Mouse (Mus musculus) intestine, embryonic 14.5 days (tissue): ENCODE results near the gene Rsf1. TPM values are rescaled to one million over a fixed set of nuclear protein-coding genes. Genes with fewer than 3 reads are reported as not detected.

ENCODE experiments used
- ATAC-seq: fragments of 200-750 bp; cut with Nextera tagmentation; replicated peaks from 2 replicates; pipeline ENCODE4 v1.8.0; 2017; ENCODE audit warnings: low read depth, moderate number of reproducible peaks, moderate TSS enrichment, moderate library complexity; ENCODE audit not compliant: low FRiP score, low TSS enrichment
- DNase-seq: peaks from one replicate; pipeline ENCODE4 v3.0.0-alpha.2; 2018; ENCODE audit warnings: low spot score
- H3K27ac ChIP-seq: fragments of 300-500 bp; sonication (generic); 2 replicates; pipeline ENCODE4 v1.5.1; 2014; ENCODE audit warnings: low read depth, mild to moderate bottlenecking, control low read depth
- H3K27me3 ChIP-seq: fragments of 300-500 bp; sonication (generic); replicated peaks from 2 replicates; pipeline ENCODE4 v1.6.1; 2014; ENCODE audit warnings: low read length, control low read depth; ENCODE audit not compliant: control insufficient read depth, insufficient read depth
- H3K36me3 ChIP-seq: fragments of 300-500 bp; sonication (generic); 2 replicates; pipeline ENCODE4 v1.6.1; 2014; ENCODE audit warnings: low read length, control low read depth; ENCODE audit not compliant: control insufficient read depth, insufficient read depth
- H3K4me1 ChIP-seq: fragments of 300-500 bp; sonication (generic); replicated peaks from 2 replicates; pipeline ENCODE4 v1.6.1; 2014; ENCODE audit warnings: low read length, control low read depth, mixed read lengths; ENCODE audit not compliant: control insufficient read depth, insufficient read depth
- H3K4me2 ChIP-seq: fragments of 300-500 bp; sonication (generic); 2 replicates; pipeline ENCODE4 v1.6.1; 2014; ENCODE audit warnings: low read length
- H3K4me3 ChIP-seq: fragments of 300-500 bp; sonication (generic); 2 replicates; pipeline ENCODE4 v1.5.1; 2014; ENCODE audit warnings: low read depth, low read length, control low read depth, mixed read lengths
- H3K9ac ChIP-seq: fragments of 300-500 bp; sonication (generic); 2 replicates; pipeline ENCODE4 v1.6.1; 2014; ENCODE audit warnings: mild to moderate bottlenecking, low read length
- H3K9me3 ChIP-seq: fragments of 300-500 bp; sonication (generic); 2 replicates; pipeline ENCODE4 v1.6.1; 2016; ENCODE audit warnings: low read length, control low read depth; ENCODE audit not compliant: control insufficient read depth
- WGBS: fragments of 180-500 bp; shearing (Covaris S2); extraction: QIAGEN DNeasy Blood & Tissue Kit; methylation state at CpG from one replicate; pipeline ENCODE4 v1.1.7; 2014; 5-methylcytosine and 5-hydroxymethylcytosine counted together
- polyA plus RNA-seq: library from polyadenylated mRNA; unstranded; fragments of >200 nt; fragmentation: Nextera tagmentation; extraction: Ambion mirVana; gene quantifications from 2 replicates; pipeline ENCODE4 v1.2.1, GENCODE M21; 2014

Gene Rsf1
- polyA plus RNA-seq, 1 experiment from 2014 or later, result 20.3 TPM

DNA sequence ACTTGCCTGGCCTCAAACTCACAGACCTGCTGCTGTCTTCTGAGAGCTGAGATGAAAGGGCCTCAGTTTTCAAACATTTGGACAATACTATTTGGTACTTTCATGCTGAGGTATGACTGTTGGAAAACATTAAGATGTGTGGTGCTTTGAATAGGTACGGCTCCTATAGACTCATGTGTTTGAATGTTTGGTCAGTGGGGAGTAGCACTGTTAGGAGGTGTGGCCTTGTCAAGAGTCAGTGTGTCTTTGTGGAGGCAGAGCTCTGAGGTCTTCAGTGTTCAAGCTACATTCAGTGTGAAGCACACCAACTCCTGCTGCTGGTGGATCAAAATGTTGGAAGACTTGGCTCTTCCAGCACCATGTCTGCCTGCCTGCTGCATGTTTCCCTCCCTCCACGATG lies 13.8 kb downstream of the Rsf1 start:
- ATAC-seq, result no peak
- 78% methylated on average over 2 of the region's 2 CpGs for WGBS
- H3K9me3 ChIP-seq, result no peaks in the 10 kb centered on the region
- no peak overlapping the region for H3K4me2 ChIP-seq
- DNase-seq, result no peak
- H3K27me3 ChIP-seq, result no peaks in the 10 kb centered on the region
- no peak overlapping the region for H3K27ac ChIP-seq
- H3K4me1 ChIP-seq, result peaks cover 20% of the 10 kb centered on the region
- no peaks in the 10 kb centered on the region for H3K36me3 ChIP-seq
- H3K9ac ChIP-seq, result no peak overlapping the region
- H3K4me3 ChIP-seq, result no peak overlapping the region

DNA sequence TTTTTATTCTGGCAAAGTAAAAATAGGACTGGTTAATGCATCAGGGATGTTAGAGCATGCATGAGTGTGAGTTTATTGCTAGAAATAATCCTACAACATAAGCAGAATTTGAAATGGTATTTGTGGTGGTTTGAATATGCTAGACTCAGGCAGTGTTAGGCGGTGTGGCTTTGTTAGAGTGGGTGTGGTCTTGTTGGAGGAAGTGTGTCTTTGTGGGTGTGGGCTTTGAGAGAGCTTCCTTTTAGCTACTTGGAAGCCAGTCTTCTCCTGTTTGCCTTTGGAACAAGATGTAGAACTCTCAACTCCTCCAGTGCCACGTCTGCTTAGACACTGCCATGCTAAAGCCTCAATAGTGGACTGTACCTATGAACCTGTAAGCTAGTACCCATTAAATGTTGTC lies 18.9 kb downstream of the Rsf1 start:
- no peaks in the 10 kb centered on the region for H3K36me3 ChIP-seq
- ATAC-seq (no peak), DNase-seq (no peak)
- no peaks in the 10 kb centered on the region for H3K27me3 ChIP-seq
- H3K4me1 ChIP-seq, result no peaks in the 10 kb centered on the region
- H3K27ac ChIP-seq, result no peak overlapping the region
- no peak overlapping the region for H3K4me2 ChIP-seq
- no peak overlapping the region for H3K4me3 ChIP-seq
- WGBS, result 91% methylated on average over 2 of the region's 2 CpGs
- no peaks in the 10 kb centered on the region for H3K9me3 ChIP-seq
- no peak overlapping the region for H3K9ac ChIP-seq

DNA sequence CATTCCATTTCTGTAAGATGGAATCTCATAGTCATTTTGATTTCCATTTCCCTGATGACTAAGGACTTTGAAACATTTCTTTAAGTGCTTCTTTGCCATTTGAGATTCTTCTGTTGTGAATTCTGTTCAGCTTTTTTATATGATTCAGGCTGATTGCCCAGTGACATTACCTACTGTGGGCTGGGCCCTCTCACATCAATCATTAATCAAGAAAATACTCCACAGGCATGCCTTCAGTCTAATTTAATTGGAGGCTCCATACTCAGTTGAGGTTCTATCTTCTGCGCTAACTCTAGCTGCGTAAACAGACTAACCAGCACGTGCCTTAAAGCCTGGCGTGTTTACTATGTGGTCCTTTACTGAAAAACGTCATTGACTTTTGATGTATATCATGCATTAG lies 41.7 kb downstream of the Rsf1 start:
- Histone ChIP-seq H3K9ac (no peak overlapping the region), H3K4me1 (peaks cover 6% of the 10 kb centered on the region; the same call in 1 of the 2 replicates), H3K27me3 (no peaks in the 10 kb centered on the region), H3K27ac (no peak overlapping the region), H3K9me3 (no peaks in the 10 kb centered on the region), H3K4me3 (no peak overlapping the region), H3K36me3 (peaks cover 12% of the 10 kb centered on the region; the same call in 1 of the 2 replicates), H3K4me2 (no peak overlapping the region)
- WGBS, result 68% methylated on average over 5 of the region's 5 CpGs
- DNase-seq (no peak), ATAC-seq (no peak)

DNA sequence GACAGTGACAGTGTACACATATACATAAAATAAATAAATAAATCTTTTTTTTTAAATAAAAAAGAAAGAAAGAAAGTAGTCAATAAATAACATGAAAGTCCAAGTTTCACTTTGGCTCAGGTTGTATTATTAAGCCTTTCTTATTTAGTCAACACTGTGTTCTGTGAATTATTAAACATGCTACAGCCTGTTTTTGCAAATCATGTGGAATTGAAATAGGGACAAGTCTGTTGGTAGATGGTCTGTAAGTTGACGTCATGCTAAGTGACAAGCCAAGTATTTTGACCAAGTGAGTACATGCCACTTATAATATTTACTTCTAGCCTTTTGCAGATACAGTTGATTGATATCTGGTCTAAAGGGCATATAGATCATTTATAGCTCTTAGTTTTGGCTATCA lies 43.0 kb downstream of the Rsf1 start:
- WGBS, result 90% methylated on average over 1 of the region's 1 CpGs
- Histone ChIP-seq H3K27ac (no peak overlapping the region), H3K4me1 (0 out of 2 replicates have a peak, but pooled peaks cover 1% of the 10 kb centered on the region), H3K27me3 (no peaks in the 10 kb centered on the region), H3K9me3 (no peaks in the 10 kb centered on the region), H3K36me3 (peaks cover 12% of the 10 kb centered on the region; the same call in 1 of the 2 replicates), H3K9ac (no peak overlapping the region), H3K4me3 (no peak overlapping the region), H3K4me2 (no peak overlapping the region)
- DNase-seq (no peak), ATAC-seq (no peak)

DNA sequence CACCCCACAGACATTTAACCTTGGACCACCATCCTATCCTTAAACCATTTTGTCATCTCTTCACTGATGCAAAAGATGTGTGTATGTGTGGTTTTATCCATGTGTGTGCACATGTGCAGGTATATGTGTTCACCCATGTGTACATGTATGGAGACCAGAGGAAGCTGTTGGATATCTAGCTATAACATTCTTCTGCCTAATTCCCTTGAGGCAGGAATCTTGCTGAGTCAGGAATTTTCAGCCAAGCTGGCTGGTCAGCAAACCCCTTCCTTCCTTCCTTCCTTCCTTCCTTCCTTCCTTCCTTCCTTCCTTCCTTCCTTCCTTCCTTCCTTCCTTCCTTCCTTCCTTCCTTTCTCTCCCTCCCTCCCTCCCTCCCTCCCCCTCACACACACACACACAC lies 43.7 kb downstream of the Rsf1 start:
- DNase-seq (no peak), ATAC-seq (no peak)
- Histone ChIP-seq H3K9ac (no peak overlapping the region), H3K27me3 (no peaks in the 10 kb centered on the region), H3K4me3 (no peak overlapping the region), H3K27ac (no peak overlapping the region), H3K9me3 (no peaks in the 10 kb centered on the region), H3K4me2 (no peak overlapping the region), H3K4me1 (no peaks in the 10 kb centered on the region), H3K36me3 (peaks cover 7% of the 10 kb centered on the region; the same call in 1 of the 2 replicates)

DNA sequence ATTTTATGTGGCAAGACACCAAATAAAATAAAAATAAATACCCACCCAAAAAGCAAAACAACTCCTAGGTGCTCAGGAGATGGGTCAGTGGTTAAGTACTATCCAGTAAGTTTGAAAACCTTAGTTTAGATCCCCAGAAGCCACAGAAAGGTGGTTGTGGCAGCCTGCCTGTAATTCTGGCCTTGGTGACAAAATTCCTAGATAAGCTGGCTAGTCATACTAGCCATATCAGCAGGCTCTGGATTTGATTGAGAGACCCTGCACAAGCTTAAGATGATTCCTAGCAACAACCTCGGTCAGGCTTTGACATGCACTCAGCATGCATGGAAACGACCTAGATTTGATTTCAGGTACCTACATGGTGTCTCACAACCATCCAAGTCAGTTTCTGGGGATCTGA lies 49.7 kb downstream of the Rsf1 start:
- no peak for DNase-seq
- Histone ChIP-seq H3K4me2 (no peak overlapping the region), H3K27me3 (no peaks in the 10 kb centered on the region), H3K4me3 (no peak overlapping the region), H3K36me3 (no peaks in the 10 kb centered on the region; the same call in 1 of the 2 replicates), H3K9ac (no peak overlapping the region), H3K27ac (no peak overlapping the region), H3K4me1 (no peaks in the 10 kb centered on the region), H3K9me3 (no peaks in the 10 kb centered on the region)
- WGBS, result 68% methylated on average over 2 of the region's 2 CpGs
- ATAC-seq, result no peak

DNA sequence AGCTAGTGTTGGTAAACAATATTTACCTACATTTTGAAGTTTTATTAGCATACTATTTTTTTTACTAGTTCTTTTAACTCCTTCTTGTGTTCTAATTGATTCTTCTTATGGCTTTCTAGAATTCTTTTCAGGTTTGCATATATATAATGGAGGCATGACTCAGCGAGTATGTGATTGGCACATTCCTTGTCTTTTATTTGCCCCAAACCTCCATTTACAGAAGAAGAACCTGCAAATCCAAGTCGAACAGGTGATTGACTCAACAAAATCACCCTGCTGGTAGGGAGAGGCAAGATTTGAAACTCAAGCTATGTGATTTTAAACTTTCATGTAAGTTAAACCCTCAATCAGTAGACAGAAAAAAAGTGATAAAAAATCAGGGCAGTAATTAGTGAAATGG lies 51.6 kb downstream of the Rsf1 start:
- Histone ChIP-seq H3K9ac (no peak overlapping the region), H3K27me3 (no peaks in the 10 kb centered on the region), H3K9me3 (no peaks in the 10 kb centered on the region), H3K4me1 (no peaks in the 10 kb centered on the region), H3K4me2 (no peak overlapping the region), H3K36me3 (no peaks in the 10 kb centered on the region; the same call in 1 of the 2 replicates), H3K4me3 (no peak overlapping the region), H3K27ac (no peak overlapping the region)
- no peak for DNase-seq
- 91% methylated on average over 2 of the region's 2 CpGs for WGBS
- ATAC-seq, result no peak

DNA sequence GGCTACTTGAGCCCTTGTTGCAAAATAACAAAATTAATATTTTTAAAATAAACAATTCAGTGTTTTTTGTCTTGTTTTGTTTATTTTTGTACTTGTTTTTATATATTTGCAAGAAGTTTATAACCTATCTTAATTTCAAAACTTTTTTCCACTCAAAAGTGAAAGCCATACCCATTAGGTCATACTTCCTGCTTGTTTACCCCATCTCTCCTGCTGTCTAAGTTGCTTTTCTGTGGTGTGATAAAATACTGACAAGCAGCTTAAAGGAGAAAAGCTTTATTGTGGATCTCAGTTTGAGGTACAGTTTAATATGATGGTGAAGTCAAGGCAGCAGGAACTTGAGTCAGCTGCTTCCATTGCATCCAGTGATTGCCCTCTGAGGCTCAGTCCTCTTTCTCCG lies 53.2 kb downstream of the Rsf1 start:
- Histone ChIP-seq H3K4me1 (no peaks in the 10 kb centered on the region), H3K9ac (no peak overlapping the region), H3K9me3 (no peaks in the 10 kb centered on the region), H3K4me3 (no peak overlapping the region), H3K27me3 (no peaks in the 10 kb centered on the region), H3K36me3 (peaks cover 7% of the 10 kb centered on the region; the same call in 1 of the 2 replicates), H3K4me2 (no peak overlapping the region), H3K27ac (no peak overlapping the region)
- no peak for DNase-seq
- WGBS, result 86% methylated on average over 1 of the region's 1 CpGs
- no peak for ATAC-seq

DNA sequence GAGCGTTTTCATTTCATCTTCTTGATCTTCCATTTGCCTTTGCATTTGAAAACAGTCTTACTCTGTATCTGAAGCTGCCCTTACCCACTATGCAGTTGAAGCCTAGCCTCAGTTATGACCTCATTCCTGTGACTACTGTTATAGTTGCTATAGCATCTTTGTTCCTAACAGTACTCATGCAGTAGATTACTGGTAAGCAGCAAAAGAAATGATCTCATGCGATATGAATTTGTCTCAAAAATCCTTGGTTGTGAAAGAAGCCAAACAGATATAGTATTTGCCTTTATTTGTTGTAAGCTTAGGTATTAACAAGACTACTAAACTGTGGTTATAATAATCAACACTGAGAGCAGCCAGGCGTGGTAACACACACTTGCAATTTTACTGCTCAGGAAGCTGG lies 65.4 kb downstream of the Rsf1 start:
- Histone ChIP-seq H3K27ac (no peak overlapping the region), H3K4me2 (no peak overlapping the region), H3K27me3 (no peaks in the 10 kb centered on the region), H3K9me3 (no peaks in the 10 kb centered on the region), H3K9ac (no peak overlapping the region), H3K4me1 (no peaks in the 10 kb centered on the region), H3K36me3 (peaks cover 5% of the 10 kb centered on the region; the same call in 1 of the 2 replicates), H3K4me3 (no peak overlapping the region)
- 78% methylated on average over 3 of the region's 3 CpGs for WGBS
- DNase-seq (no peak), ATAC-seq (no peak)
